Mouse (Mus musculus) B cell, adult 2 months (primary cell): ENCODE results near the gene Kat6b.

Source experiments
- DNase-seq, 2 experiments: peaks; one replicate each; pipeline ENCODE4 v3.0.0; 2022

Kat6b gene

DNA sequence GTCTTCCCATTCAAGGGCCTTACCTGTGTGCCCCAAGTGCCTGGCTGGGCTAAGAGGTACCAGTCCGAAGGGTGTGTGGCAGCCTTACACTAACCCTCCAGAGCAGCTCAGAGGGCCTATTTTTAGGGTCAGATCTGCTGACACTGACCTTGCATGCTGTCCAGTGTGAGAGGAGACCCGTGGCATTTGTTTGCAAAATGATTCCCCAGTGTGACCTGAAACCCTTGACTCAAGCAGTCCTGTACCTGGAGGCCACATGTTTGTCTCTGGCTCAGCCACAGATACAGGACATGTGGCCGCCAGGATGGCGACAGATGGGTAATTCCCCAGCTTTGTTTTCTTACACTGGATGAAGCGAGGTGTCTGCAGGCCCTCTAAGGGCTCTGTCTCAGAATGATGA, 233.3 kb downstream of the Kat6b start, which contains the start of gene Dupd1:
Gene Dupd1, minus strand, starts transcription at position 91 of the 400 bp plus-strand sequence.
- no peak for DNase-seq

GRCm38 (mm10) chr14:21719646-21720383, 238.6 kb downstream of the Kat6b start:
- DNase-seq, result no peak

DNA sequence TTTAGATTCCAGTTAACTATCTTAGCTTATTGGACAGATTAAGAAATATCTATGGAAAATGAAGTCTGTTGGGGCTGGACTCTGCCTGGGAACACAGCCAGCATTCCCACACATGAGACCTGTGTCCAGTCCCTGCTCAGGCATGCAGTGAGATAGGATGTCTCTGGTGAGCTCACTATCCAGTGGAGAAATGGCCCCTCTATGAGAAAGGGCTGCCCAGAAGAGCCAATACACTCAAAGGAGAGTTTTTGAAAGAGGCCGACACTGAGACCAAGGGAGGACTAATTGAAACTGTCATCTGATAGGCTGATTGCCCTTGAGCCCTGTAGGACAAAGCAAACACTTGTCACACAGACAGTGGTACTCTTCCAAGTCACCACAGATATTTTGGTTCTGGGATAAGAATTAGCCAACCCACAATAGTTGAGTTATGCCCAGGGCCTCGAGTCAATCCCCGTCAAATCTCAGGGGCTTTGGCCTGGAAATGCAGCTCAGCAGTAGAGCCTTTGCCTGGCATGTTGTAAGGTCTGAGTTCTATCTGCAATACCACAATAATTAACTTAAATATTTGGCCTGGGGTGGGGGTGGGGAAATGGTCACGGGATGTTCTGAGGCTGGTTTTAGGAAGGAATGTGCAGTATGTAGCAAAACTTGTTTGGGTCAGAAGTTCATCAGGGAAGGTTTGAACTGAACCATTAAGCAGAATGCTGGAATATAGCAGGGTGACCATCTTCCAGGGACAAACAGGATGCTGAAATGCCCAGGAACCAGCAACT, 239.4 kb downstream of the Kat6b start:
- DNase-seq, result no peak
